Mouse (Mus musculus): ENCODE data around the gene Nmur1.

DNA sequence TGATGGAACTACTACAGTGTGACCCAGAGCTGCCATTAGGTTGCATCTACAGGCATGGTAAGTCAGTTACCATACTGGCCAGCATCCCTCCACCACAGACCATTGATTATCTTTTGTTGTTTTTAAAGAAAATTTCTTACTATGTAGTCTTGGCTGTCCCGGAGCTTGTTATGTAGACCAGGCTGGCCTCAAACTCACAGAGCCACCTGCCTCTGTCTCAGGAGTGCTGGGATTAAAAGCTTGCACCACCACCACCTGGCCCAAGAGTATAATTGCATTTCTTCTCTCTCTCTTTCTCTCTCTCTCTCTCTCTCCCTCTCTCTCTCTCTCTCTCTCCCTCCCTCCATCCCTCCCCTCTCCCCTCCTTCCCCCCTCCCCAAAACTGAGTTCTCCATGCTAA is 1.7 kb downstream of the Nmur1 start:
- no peak for TF ChIP-seq CTCF (IDR thresholded peaks at IDR 0.05; ENCODE audit: borderline replicate concordance, extremely low read depth, insufficient read depth, insufficient read length)
- no peak for TF ChIP-seq POLR2A (IDR thresholded peaks at IDR 0.05; ENCODE audit: borderline replicate concordance, extremely low read depth, insufficient read depth, insufficient read length, poor library complexity, severe bottlenecking)

Data from brain, embryonic 14.5 days (tissue).